Mouse (Mus musculus) heart, embryonic 14.5 days (tissue): Measurements from ENCODE around the gene Gm10645. TPM values are rescaled to one million over a fixed set of nuclear protein-coding genes. Genes with fewer than 3 reads are reported as not detected.

ENCODE experiments used
- polyA plus RNA-seq: library from polyadenylated mRNA; unstranded; fragments of >200 nt; fragmentation: Nextera tagmentation; extraction: Ambion mirVana; gene quantifications from 2 replicates; pipeline ENCODE4 v1.2.1, GENCODE M21; 2014

Gene Gm10645
- polyA plus RNA-seq, 1 experiment from 2014 or later, result 1.2 TPM

Other genes starting within 250 kb of the Gm10645 start
- gene Tbc1d9, start 818 bp downstream of the Gm10645 start, polyA plus RNA-seq, result 0.85 and 1.1 TPM in 2 replicates
- not detected in 2 replicates for gene Ucp1, start 124.2 kb upstream of the Gm10645 start, polyA plus RNA-seq
- 12.6 and 13.1 TPM in 2 replicates for gene Elmod2, start 166.3 kb upstream of the Gm10645 start, polyA plus RNA-seq
- gene Mgat4d, start 182.3 kb upstream of the Gm10645 start, polyA plus RNA-seq, result not detected in 2 replicates
- gene Clgn, start 223.7 kb upstream of the Gm10645 start, polyA plus RNA-seq, result 0.08 TPM in 1 of 2 replicates, not detected in the other